Mouse (Mus musculus) cortical plate, adult 2 months (tissue): ENCODE measurements at regions not wholly inside any gene's neighbourhood (a gene's known extent, or its start where the extent isn't known, plus 50 kb on each side); places are given as distances from the start of the nearest gene placed in this dataset.
A peak's percentile ranks its signal among the peaks of the same experiment; 100 is the strongest.

Experiments used
- H3K27ac ChIP-seq: fragments of 200-500 bp; 2 replicates; pipeline ENCODE4 v1.5.1; 2012; ENCODE audit warnings: low read length, control low read depth, inconsistent platforms; ENCODE audit not compliant: insufficient read depth
- H3K4me1 ChIP-seq: fragments of 200-500 bp; 2 replicates; pipeline ENCODE4 v1.6.1; 2011; ENCODE audit warnings: low read length; ENCODE audit not compliant: control insufficient read depth, insufficient read depth
- H3K4me3 ChIP-seq: fragments of 200-500 bp; 2 replicates; pipeline ENCODE4 v1.5.1; 2011; ENCODE audit warnings: mild to moderate bottlenecking, low read length, control low read depth; ENCODE audit not compliant: insufficient read depth
- CTCF ChIP-seq: fragments of 200-500 bp; IDR thresholded peaks from 2 replicates; pipeline ENCODE4 v1.5.1; 2011; ENCODE audit warnings: mild to moderate bottlenecking, control low read depth, low read length; ENCODE audit not compliant: insufficient read depth; ENCODE audit errors: extremely low read depth
- POLR2A ChIP-seq: fragments of 200-500 bp; IDR thresholded peaks from 2 replicates; pipeline ENCODE4 v1.6.1; 2011; ENCODE audit warnings: mild to moderate bottlenecking, low read length, control low read depth; ENCODE audit not compliant: insufficient read depth; ENCODE audit errors: extremely low read depth

DNA sequence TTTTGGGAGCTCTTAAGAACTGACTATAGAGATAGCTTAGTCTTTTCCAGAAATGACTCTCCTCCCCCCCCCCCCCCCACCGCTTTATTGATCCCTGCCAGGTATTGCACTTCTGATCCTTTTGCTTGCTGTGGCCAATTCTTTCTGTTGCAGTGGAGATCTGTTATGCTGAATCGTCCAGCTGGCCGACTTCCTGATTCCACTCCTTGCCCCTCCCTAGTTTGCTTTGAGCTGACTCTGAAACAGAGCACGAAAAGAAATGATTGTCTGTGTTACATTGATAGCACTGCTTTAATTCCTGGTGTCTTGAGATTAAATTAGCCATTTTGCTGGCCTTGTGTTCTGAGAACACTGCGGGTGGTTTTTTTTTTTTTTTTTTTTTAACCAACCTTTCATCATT, 233.5 kb upstream of the Rps6ka3 start:
- Histone ChIP-seq H3K27ac (no peak overlapping the region), H3K4me1 (no peaks in the 10 kb centered on the region), H3K4me3 (no peak overlapping the region)
- TF ChIP-seq CTCF (no peak), POLR2A (no peak)

DNA sequence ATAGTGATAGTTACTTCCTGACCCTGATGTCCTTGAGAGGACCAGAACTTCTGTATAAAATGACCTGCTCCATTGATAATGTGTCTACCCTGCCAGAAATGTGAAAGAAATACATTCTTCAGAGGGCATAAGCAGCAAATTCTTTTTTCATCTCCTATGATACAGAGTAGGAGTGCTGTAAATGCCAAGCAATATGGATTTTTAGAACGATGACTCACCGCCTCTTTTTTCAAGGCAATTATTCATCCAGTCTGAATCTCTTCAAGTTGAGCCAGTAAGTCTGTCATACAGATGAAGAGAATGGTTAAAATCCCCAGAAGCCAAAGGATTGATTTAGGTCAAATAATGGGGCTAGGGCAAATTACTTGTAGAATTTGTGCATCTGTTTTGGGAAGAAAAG, 225.4 kb upstream of the Rps6ka3 start:
- H3K4me1 ChIP-seq, result no peaks in the 10 kb centered on the region; the same call in 1 of the 2 replicates
- H3K27ac ChIP-seq, result no peak overlapping the region; the same call in 1 of the 2 replicates
- no peak for TF ChIP-seq POLR2A
- no peak for TF ChIP-seq CTCF

DNA sequence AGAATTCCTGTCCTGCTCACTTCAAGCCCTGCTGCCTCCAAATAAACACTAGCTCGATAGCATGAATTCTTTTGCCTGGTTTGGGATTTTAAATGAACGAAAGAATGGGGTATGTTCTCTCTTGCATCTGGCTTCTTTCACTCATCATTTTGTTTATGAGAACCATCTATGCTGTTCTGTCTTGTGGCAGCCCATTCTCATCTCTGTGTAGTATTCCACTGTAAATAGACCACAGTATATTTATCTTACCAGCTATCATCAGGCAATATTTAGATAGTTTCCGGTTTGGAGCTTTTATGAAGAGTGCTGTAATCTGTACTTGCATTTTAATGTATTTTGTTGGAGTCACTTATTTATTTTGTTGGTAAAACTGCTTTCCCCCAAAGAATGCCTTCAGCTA, 222.4 kb upstream of the Rps6ka3 start:
- Histone ChIP-seq H3K4me1 (no peaks in the 10 kb centered on the region; the same call in 1 of the 2 replicates), H3K27ac (no peak overlapping the region), H3K4me3 (no peak overlapping the region)
- TF ChIP-seq POLR2A (no peak), CTCF (no peak)

More for the DNA sequence above, 225.4 kb upstream of the Rps6ka3 start:
- H3K4me3 ChIP-seq, result no peak overlapping the region

DNA sequence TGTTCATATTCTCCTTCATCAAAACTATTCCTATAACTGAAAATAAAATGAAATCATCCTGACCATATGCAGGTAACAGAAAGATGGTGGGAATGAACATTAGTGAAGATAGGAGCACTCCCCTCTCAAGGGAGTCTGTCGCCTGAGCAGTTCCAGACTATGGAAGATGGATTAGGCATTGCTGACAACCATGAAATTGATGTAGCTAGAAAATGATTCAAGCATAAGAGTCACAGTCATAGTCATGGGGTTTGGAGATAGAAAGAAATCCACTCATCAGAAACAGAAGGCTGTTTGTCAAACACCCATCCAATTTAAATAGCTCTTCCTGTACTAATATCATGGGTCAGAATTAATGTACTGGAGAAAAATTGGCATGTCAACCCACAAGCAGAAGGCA, 191.2 kb upstream of the Rps6ka3 start:
- no peak overlapping the region for H3K27ac ChIP-seq
- TF ChIP-seq CTCF (no peak), POLR2A (no peak)
- H3K4me1 ChIP-seq, result no peaks in the 10 kb centered on the region
- no peak overlapping the region for H3K4me3 ChIP-seq

DNA sequence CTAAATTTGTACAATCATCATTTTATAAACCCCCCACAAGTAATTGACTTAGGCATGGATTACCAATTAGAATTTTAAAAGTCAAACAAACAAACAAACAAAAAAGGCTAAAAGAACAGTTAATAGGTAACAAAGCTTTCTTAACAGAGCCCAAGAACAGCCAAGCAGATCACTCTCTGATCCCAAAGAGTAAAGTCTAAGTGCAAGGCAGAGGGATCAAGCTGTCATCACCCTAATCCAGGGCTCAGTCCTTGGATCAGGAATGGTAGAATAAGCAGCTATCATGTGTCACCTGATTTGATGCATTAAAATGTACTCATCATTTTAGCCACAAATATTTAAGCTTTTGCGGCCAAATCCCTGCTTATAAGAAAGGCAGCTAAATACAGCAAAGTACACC, 183.8 kb upstream of the Rps6ka3 start:
- Histone ChIP-seq H3K4me1 (no peaks in the 10 kb centered on the region), H3K27ac (no peak overlapping the region), H3K4me3 (no peak overlapping the region)
- TF ChIP-seq CTCF (no peak), POLR2A (no peak)

DNA sequence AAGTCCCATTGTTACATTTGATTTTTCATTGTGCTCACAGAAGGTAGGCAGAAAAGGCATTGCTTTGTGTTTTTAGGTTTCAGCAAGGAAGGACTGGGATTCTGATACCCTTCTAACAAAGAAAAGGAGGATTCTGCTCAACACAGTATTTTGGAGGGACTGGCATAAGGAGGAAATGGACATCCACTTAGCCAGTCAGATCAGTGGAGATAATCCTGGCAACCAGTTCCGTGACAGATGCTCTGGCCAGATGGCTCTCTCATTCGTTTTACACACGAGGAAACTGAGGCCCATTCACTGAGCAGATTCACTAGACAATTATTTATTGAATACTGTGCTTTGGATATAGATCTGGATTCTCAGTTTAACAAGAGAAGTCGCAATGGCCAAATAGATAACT, 178.2 kb upstream of the Rps6ka3 start:
- Histone ChIP-seq H3K27ac (no peak overlapping the region), H3K4me1 (no peaks in the 10 kb centered on the region), H3K4me3 (no peak overlapping the region)
- TF ChIP-seq POLR2A (no peak), CTCF (no peak)

DNA sequence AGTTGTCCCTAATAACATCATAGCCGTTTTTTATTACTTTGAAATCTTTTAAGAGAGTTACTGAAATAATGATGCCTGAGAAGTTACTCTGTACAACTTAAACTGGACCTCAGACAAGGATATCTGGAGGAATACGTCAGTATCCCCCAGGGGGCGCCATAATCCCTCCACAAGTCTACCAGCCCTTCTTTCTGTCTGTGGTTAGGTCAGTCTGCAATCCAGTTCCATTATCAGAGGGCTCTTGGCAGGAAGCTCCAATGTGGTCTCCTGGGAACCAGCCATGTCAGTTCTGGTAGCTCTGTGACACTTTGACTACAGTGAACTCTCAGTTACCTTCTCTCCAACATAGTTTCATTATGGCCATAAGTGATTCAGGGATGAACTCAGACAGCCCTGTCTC, 166.7 kb upstream of the Rps6ka3 start:
- no peak overlapping the region for H3K27ac ChIP-seq
- no peak for TF ChIP-seq POLR2A
- 0 out of 2 replicates have a peak, but pooled peaks have one; percentile 4 for TF ChIP-seq CTCF
- no peak overlapping the region for H3K4me3 ChIP-seq
- no peaks in the 10 kb centered on the region for H3K4me1 ChIP-seq

DNA sequence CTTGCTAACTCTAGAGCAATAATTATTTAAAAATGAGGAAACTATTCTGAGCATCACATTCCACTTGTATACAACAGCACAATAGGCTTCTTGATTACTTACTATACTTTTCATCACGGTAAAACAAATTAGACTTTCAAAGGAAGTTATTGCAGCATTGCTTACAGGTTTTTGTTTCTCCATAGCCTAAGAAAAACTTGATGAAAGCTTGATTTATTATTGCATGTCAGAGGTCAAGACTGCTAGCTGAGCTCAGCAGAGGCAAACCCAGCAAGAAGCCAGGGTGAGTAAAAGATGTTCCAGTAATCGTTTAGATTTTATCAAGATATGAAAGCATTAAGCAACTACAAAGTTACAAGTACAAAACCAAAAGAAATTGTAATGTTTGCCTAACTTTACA, 162.2 kb upstream of the Rps6ka3 start:
- TF ChIP-seq POLR2A (no peak), CTCF (no peak)
- H3K4me3 ChIP-seq, result no peak overlapping the region
- no peaks in the 10 kb centered on the region for H3K4me1 ChIP-seq
- H3K27ac ChIP-seq, result no peak overlapping the region

DNA sequence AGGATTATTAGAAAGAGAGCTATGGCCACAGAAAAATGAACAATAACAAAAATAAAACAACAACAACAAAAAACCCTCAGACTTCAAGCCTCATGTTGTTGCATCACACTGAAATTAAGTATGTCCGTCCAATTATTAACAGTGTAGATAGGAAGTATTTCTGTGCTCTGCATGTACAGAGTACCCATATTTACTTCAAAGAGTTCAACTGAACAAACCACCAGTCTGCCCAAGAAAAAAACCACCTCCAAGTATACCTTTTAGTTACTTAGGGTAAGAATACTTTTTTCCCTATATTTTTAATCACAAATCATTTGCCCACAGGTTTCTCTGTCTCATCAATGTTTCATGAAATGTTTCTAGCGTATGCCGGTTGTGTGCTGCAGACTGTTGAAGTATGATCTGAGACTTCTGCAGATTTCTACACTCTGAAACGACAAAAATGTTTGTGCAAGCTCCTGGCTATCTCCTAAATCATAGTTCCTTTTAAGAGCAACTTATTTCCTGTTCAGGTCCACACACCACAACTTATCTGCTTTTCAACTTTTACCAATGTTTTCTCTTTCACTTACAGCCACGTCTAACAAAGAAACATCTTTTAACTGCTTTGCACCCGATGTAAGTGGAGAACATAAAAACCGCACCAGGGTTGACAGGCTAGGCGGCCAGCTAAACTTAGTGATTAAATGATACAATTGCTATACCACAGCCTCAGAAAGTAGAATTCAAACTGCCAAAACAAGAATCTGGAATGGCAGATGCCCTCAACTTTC, 154.2 kb upstream of the Rps6ka3 start:
- no peak overlapping the region for H3K4me3 ChIP-seq
- no peak overlapping the region for H3K27ac ChIP-seq
- TF ChIP-seq CTCF (no peak), POLR2A (no peak)
- no peaks in the 10 kb centered on the region for H3K4me1 ChIP-seq

DNA sequence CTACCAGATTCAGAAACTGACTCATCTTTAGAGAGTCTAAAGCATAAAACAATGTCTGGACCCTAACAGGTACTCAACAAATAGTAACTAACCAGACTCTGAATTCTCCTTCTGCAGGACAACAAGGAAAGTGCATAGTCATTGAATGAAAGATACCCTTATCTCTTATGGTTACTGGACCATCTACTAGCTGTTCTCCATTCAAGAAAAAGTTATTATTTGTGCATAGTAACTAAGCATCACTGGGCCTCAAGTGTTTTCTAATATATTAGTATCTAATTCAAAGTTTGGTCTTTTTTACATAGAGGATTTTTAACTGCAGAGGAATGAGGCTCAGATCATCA, 153.7 kb upstream of the Rps6ka3 start:
- Histone ChIP-seq H3K4me3 (no peak overlapping the region), H3K27ac (no peak overlapping the region), H3K4me1 (no peaks in the 10 kb centered on the region)
- TF ChIP-seq POLR2A (no peak), CTCF (no peak)
